Mouse (Mus musculus): ENCODE measurements at regions not wholly inside any gene's neighbourhood (a gene's known extent, or its start where the extent isn't known, plus 50 kb on each side); places are given as distances from the start of the nearest gene placed in this dataset.

DNA sequence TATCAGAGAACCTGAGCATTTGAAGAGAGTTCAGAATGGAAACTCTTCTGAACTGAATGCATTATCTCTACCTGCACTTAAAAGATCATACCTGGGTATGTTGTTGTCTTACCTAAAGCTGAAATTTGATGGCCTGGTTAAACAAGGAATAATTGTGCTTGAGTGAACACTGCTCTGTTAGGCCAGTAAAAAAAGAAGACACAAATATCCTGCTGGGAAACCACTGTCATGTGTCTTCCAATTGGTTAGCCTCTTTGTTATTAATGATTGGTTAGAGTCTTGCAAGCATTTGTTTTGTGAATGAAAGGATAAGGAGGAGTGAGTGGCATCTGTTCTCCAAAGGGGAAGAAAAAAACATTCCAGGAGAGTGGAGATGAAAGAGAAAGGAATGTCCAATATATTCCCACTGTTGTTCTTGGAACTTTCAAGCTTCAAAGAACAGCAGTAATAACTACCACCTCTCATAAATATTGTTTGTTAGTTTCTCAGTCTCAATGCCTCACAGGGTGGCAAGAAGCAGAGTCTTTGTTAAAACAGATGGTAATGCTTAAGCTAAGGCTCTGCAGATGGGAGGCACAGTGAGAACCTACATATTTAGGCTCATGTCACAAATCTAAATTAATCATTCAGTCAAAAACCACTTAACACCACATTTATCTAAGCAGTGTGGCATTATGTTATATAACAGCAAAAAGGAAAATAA lies 165.5 kb downstream of the Dsel start:
- TF ChIP-seq NANOG (IDR thresholded peaks at IDR 0.05; ENCODE audit: borderline replicate concordance, low read length) (no peak), POU5F1 (IDR thresholded peaks at IDR 0.05; ENCODE audit: borderline replicate concordance, low read length) (no peak), CTCF (conservative IDR thresholded peaks at IDR 0.05; ENCODE audit: low read length) (no peak)
- no peaks in the 10 kb centered on the region for H3K36me3 ChIP-seq (ENCODE audit: insufficient read depth, low read length)
- H3K27me3 ChIP-seq (ENCODE audit: insufficient read depth, low read length), result no peaks in the 10 kb centered on the region
- peaks cover 53% of the 10 kb centered on the region for H3K9me3 ChIP-seq (ENCODE audit: low read length)
- H3K4me3 ChIP-seq (replicated peaks; ENCODE audit: low read length), result no peak overlapping the region
- H3K4me1 ChIP-seq (replicated peaks; ENCODE audit: low read depth, low read length), result no peaks in the 10 kb centered on the region

GRCm38 (mm10) chr1:111660950-111661349 lies 203.8 kb downstream of the Dsel start:
- no peaks in the 10 kb centered on the region for H3K36me3 ChIP-seq (ENCODE audit: insufficient read depth, low read length)
- TF ChIP-seq NANOG (IDR thresholded peaks at IDR 0.05; ENCODE audit: borderline replicate concordance, low read length) (no peak), POU5F1 (IDR thresholded peaks at IDR 0.05; ENCODE audit: borderline replicate concordance, low read length) (no peak), CTCF (conservative IDR thresholded peaks at IDR 0.05; ENCODE audit: low read length) (no peak)
- no peaks in the 10 kb centered on the region for H3K27me3 ChIP-seq (ENCODE audit: insufficient read depth, low read length)
- H3K4me3 ChIP-seq (replicated peaks; ENCODE audit: low read length), result no peak overlapping the region
- H3K9me3 ChIP-seq (ENCODE audit: low read length), result no peaks in the 10 kb centered on the region
- no peaks in the 10 kb centered on the region for H3K4me1 ChIP-seq (replicated peaks; ENCODE audit: low read depth, low read length)

DNA sequence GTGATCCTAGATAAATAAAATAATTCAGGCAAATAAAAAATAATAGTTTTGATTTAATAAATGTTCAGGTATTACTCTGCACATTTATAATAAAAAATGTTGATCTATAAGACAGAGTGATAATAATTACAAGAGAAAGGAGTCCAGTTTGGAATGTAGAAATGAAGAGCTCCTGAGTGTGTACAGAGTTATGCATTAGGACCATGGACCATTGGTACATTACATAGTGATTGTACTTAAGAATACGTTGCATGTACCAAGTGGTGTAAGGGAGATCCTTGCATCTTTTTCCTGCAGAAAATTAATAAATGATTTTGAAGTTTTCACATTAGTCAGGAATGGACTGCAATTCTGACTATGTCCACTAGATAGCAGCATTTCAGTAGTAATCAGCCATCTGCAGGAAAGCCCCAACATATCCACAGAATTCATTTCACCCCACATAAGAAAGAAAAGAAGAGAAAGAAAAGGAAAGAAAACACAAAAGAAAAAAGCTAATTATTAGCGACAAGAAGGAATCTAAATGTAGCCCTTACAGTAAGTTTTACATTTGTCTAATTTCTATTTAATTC lies 204.5 kb downstream of the Dsel start:
- Histone ChIP-seq H3K27me3 (ENCODE audit: insufficient read depth, low read length) (no peaks in the 10 kb centered on the region), H3K9me3 (ENCODE audit: low read length) (no peaks in the 10 kb centered on the region), H3K36me3 (ENCODE audit: insufficient read depth, low read length) (no peaks in the 10 kb centered on the region), H3K4me3 (replicated peaks; ENCODE audit: low read length) (no peak overlapping the region), H3K4me1 (replicated peaks; ENCODE audit: low read depth, low read length) (no peaks in the 10 kb centered on the region)
- TF ChIP-seq CTCF (conservative IDR thresholded peaks at IDR 0.05; ENCODE audit: low read length) (peak; percentile 92), NANOG (IDR thresholded peaks at IDR 0.05; ENCODE audit: borderline replicate concordance, low read length) (no peak), POU5F1 (IDR thresholded peaks at IDR 0.05; ENCODE audit: borderline replicate concordance, low read length) (no peak)

DNA sequence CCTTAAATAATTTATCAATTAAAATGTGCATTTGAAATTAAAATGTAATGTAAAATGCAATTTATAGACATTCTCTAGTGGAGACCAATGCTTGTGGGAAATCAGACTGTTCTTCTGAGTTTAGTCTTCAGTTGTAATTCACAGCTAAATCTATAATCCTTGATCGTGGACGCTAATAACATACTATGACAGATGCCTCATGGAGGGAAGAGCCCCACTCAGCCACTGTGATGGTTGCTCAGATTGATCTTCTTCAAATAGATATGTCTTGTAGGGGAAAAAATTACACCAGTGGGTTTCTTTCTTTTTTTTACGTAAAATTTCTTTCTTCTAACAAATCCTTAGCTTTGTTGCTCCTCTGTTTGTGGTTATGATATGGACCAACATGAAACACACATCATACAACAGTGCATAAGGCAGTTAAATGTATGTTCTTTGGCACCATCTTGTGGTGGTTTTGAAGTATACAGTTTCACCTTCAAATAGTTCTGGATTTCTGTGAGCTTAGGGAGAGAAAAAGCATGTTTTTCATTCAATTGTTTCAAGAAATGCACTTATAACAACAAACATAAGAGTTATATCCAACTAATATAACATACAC lies 230.8 kb downstream of the Dsel start:
- Histone ChIP-seq H3K36me3 (ENCODE audit: insufficient read depth, low read length) (no peaks in the 10 kb centered on the region), H3K9me3 (ENCODE audit: low read length) (no peaks in the 10 kb centered on the region), H3K27me3 (ENCODE audit: insufficient read depth, low read length) (no peaks in the 10 kb centered on the region), H3K4me3 (replicated peaks; ENCODE audit: low read length) (no peak overlapping the region), H3K4me1 (replicated peaks; ENCODE audit: low read depth, low read length) (no peaks in the 10 kb centered on the region)
- TF ChIP-seq CTCF (conservative IDR thresholded peaks at IDR 0.05; ENCODE audit: low read length) (peak; percentile 26; the same call in 1 of the 2 replicates), POU5F1 (IDR thresholded peaks at IDR 0.05; ENCODE audit: borderline replicate concordance, low read length) (no peak), NANOG (IDR thresholded peaks at IDR 0.05; ENCODE audit: borderline replicate concordance, low read length) (no peak)

Measured in E14TG2a.4 (cell line).